Mouse (Mus musculus): ENCODE data around the gene Mlxip. TPM values are rescaled to one million over a fixed set of nuclear protein-coding genes. Genes with fewer than 3 reads are reported as not detected.

Gene Mlxip
- polyA plus RNA-seq (2012): 15.6 and 22.2 TPM in 2 replicates

GRCm38 (mm10) chr5:123394303-123394956, at the start of gene Mlxip:
Gene Mlxip (plus strand): TSS chr5:123394798.

GRCm38 (mm10) chr5:123489112-123489785, 94.7 kb downstream of the Mlxip start, which contains the start of the genes Lrrc43 and Il31:
Gene Lrrc43 (plus strand): TSS chr5:123489305.
Gene Il31 (minus strand): TSS chr5:123489489.

Other genes with a start within 250 kb of the Mlxip start
- 69.0 and 81.6 TPM in 2 replicates for gene Psmd9, start 225.4 kb upstream of the Mlxip start, polyA plus RNA-seq (2012)
- gene Hpd, start 212.1 kb upstream of the Mlxip start, polyA plus RNA-seq (2012): not detected in 2 replicates
- 0.05 and 0.08 TPM in 2 replicates for gene Wdr66, start 142.7 kb upstream of the Mlxip start, polyA plus RNA-seq (2012)
- 36.7 and 37.3 TPM in 2 replicates for gene Bcl7a, start 51.0 kb upstream of the Mlxip start, polyA plus RNA-seq (2012)
- gene Lrrc43, start 94.5 kb downstream of the Mlxip start, polyA plus RNA-seq (2012): not detected in 2 replicates
- gene Il31, start 94.7 kb downstream of the Mlxip start, polyA plus RNA-seq (2012): not detected in 2 replicates
- not detected in 2 replicates for gene B3gnt4, start 115.7 kb downstream of the Mlxip start, polyA plus RNA-seq (2012)
- gene Diablo, start 129.4 kb downstream of the Mlxip start, polyA plus RNA-seq (2012): 10.6 and 11.3 TPM in 2 replicates
- 2.0 and 3.9 TPM in 2 replicates for gene Gm49027, start 130.7 kb downstream of the Mlxip start, polyA plus RNA-seq (2012)
- gene Vps33a, start 178.2 kb downstream of the Mlxip start, polyA plus RNA-seq (2012): 8.7 and 9.9 TPM in 2 replicates